Mouse (Mus musculus): ENCODE measurements around the gene Ddx17.

Gene Ddx17

GRCm38 (mm10) chr15:79546410-79547288 is at the start of gene Ddx17:
Gene Ddx17 (minus strand): TSS chr15:79546741.
- peak; percentile 97 for DNase-seq (ENCODE audit: low spot score)

DNA sequence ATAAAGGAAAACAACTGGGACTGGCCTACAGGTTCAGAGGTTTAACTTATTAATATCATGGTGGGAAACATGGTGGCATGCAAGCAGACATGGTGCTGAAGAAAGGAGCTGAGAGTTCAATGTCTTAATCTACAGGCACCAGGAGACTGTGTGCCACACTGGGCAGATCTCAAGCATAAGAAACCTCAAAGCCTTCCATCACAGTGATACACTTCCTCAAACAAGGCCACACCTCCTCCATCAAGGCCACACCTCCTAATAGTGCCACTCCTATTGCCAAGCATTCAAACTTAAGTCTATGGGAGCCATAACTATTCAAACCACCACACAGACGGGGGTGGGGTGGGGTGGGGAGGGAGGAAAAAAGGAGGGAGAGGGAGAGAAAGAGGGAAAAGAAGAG is 35.0 kb upstream of the Ddx17 start:
- no peak for DNase-seq (ENCODE audit: low spot score)

GRCm38 (mm10) chr15:79577671-79578426 is 31.3 kb upstream of the Ddx17 start:
- no peak for DNase-seq (ENCODE audit: low spot score)

DNA sequence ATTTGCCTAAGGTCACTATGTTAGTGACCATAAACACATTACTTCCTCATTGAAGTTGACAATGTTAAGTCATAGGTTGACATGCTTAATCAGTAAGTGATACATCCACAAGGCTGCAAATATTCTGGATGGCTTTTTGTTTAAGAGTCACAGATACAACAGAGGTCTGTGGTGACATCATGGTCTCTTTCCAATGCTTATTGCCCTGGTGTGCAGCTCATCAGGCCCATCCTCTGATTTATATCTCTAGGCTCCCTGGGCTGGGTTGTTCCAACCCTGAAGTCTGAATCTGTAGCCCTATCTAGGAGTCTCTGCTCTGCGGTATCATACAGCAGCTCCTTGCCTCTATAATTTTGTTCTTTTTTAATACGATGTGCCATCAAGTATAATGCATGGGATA is 30.4 kb upstream of the Ddx17 start:
- no peak for DNase-seq (ENCODE audit: low spot score)

DNA sequence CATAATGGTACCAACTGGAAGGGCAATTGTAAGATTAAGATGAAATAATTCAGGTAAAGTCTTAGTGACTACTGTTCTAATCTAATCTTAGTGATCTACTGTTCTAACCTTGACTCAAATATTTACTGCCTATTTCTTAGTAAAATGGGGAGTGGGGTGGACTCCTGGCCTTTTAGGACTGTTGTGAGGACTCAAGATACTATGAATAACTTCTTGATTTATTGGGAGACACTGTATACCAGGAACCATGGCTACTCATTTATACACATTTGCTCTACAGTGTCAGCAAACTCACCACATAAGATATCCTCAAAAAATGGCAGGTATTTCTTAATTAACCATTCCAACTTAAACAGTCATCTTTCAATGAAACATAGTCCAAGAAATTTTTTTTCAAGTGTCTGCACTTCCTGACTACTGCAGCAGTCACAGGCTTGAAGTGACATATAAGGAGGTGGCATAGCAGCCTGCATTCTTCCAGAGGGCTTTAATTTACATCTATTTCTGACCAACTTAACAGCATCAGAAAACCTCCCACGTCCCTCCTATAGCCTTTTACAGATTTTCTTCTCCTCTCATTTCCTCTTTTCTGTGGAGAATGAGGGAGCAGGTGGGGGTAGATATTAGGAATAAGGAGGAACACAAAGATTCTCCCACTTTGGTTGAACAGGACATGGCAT is 29.1 kb upstream of the Ddx17 start:
- DNase-seq (ENCODE audit: low spot score), result no peak

- DNase-seq (ENCODE audit: low spot score), result no peak
These were observed 15.9 kb upstream of the Ddx17 start for GRCm38 (mm10) chr15:79562417-79562816.

DNA sequence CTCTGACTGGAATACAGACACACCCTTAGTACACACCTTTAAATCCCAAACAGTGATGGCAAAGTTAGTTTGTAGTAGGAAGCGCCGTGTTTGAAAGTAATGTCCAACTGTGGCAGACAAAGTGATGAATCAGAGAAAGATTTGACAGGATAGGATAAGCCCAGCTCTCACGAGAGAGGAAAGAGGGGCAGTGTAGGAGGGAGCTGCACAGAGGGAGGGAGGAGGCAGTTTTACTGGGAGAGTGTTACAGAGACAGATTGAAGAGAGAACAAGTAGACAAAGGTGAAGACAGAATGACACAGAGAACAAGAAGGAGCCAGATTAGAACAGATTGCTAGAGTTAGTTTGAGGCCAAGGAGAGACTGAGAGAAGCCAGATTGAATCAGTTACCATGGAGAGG is 13.1 kb upstream of the Ddx17 start:
- DNase-seq (ENCODE audit: low spot score), result no peak

GRCm38 (mm10) chr15:79552566-79552965 is 6.0 kb upstream of the Ddx17 start:
- no peak for DNase-seq (ENCODE audit: low spot score)

GRCm38 (mm10) chr15:79548226-79548625 is 1.7 kb upstream of the Ddx17 start:
- DNase-seq (ENCODE audit: low spot score), result no peak

DNA sequence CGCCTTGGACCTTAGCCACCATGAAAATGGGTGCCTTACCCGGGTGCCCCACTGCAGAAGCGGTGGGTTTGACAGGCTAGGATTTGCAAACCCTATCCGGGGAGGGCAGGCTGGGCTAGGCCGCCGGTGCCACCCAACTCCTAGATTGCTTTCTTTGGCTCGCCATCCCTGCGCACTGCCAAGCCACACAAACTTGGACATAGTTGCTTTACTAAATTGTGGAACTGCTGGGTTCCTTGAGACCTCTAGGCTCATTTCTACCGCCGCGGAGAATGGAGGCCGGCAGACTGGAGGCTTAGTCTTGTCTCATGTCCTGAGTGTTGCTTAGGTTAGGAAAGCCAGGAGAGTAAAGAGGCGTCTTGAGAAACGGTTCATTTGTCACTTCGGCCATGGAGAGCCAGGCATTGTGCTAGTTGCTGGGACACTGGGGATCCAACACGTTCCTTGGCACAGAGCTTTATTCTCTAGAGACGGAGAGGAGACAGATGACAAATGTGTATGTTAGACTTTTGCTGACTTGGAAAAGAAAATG is 814 bp upstream of the Ddx17 start:
- DNase-seq (ENCODE audit: low spot score), result no peak

DNA sequence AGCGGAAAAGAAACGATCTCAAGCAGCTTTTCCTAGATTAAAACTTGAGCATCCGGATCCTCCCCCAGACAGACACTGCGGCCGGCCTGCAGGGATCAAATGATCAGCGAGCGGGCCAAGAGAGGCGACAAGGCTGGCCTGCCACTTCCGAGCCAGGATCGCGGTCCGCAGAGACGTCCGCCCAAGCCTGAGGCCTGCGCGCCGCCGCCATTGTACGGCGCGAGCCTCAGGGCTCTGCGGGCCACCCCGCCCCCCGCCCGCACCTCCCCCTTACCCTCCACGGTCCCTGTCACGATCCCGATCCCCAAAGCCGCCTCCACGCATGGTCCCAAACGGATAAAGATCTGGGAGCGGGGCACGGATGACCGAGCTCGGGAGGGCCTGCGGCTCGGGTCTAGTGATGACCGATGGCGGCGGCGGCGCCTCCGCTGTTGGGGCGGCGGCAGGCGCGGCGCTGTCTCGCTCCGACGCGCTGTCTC is 581 bp downstream of the Ddx17 start:
- DNase-seq (ENCODE audit: low spot score), result no peak

GRCm38 (mm10) chr15:79545496-79545895 is 1.0 kb downstream of the Ddx17 start:
- DNase-seq (ENCODE audit: low spot score), result no peak

GRCm38 (mm10) chr15:79543968-79544367 is 2.6 kb downstream of the Ddx17 start:
- no peak for DNase-seq (ENCODE audit: low spot score)

GRCm38 (mm10) chr15:79533796-79534195 is 12.7 kb downstream of the Ddx17 start:
- DNase-seq (ENCODE audit: low spot score), result no peak

- DNase-seq (ENCODE audit: low spot score), result no peak
These were observed 16.6 kb downstream of the Ddx17 start for GRCm38 (mm10) chr15:79529935-79530334.

DNA sequence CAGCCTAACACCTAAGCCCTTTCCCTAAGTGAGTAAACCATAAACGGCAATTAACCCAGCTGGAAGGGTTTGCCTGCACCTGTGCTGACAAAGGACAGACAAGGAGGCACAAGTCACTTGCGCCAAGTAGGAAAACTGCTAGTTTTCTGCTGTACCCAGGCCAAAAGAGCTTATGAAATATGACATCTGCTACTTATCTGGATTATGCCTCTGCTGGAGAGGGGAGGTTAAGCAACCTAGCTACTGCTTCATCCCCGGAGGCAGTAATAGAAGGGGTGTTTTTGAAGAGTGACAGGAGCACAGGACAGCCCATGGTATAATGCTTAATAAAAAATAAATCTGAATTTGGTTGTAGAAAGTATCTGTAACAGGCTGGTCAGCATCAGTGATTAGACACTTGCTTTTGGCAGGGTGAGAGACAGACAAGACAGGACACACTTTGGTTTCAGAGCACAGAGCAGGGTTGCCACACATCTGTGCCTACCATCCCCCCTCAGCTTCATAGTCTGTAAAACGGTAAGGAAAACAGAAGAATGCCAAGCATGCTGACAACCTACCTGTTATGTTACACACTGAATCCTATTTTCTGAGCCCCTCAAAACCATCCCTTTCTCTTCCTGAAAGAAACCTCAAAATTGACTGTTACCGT is 18.4 kb downstream of the Ddx17 start:
- DNase-seq (ENCODE audit: low spot score), result no peak

DNA sequence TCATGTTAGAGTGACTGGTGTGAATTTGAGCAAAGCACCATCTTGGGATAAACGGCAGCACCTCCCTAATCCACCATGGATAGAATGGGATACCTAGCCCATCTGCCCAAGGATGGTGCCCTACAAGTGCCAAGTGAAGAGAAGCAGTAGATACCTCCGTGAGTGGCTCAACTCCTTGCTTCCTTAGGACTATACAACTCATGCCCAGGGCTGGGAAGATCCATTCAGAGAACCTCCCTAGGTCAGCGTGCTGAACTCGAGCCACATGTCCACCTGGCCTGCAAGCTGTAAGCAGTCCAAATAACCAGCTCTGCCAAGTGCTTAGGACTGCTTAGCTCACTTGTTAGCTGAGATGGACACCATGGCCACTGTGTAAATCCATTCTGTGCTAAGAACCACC is 19.3 kb downstream of the Ddx17 start:
- DNase-seq (ENCODE audit: low spot score), result no peak

- no peak for DNase-seq (ENCODE audit: low spot score)
These were observed 20.4 kb downstream of the Ddx17 start for GRCm38 (mm10) chr15:79525979-79526768.

DNA sequence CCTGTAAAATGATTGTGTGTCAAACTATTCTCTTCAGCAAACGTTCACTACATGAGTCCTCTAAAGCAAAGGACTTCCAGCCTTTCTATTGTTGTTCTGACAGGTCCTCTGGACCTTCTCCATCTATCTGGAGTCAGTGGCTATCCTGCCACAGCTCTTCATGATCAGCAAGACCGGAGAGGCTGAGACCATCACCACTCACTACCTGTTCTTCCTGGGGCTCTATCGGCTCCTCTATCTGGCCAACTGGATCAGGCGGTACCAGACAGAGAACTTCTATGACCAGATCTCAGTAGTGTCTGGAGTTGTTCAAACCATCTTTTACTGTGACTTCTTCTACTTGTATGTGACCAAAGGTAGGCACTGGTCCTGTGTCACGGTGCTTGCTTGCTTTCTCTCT is 21.0 kb downstream of the Ddx17 start:
- DNase-seq (ENCODE audit: low spot score), result no peak

DNA sequence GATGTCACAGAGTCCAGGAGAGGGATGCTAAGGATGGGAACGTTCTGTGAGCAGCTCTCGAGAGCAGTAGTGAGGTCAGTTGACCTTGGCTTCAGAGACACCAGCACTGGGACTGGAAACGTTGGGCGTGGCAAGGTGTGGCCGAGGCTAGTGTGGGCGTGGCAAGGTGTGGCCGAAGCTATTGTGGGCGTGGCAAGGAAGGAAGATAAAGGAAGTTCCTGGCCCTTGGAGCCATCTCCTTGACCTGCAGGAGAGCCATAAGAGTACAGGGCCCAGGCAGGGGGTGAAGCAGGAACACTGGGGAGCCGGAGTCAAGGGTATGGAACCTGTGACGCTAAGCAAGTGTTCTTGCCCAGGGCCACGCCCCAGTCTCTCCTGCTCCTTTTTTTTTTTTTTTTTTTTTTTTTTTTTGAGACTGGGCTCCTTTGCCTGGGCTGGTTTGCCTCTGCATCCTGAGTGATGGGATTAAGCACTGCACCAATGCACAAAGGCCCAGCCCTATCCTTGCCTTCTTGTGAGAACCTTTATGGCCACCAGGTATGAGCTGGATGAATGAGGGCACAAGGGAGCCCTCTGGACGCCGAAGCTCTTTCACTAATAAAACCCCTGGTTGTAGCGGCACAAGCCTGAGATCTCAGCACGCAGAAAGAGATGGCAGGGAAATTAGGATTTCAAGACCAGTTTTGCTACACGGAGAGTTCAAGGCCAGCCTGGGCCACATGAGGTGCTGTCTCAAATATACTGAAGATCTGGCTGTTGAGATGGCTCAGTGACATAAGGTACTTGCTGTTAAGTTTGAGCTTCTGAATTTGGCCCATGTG is 26.9 kb downstream of the Ddx17 start:
- no peak for DNase-seq (ENCODE audit: low spot score)
